Mouse (Mus musculus) forebrain, postnatal 0 days (tissue): ENCODE data around the gene Fmnl3. TPM values are rescaled to one million over a fixed set of nuclear protein-coding genes. Genes with fewer than 3 reads are reported as not detected.
A peak's percentile ranks its signal among the peaks of the same experiment; 100 is the strongest.

Experiments used
- ATAC-seq: fragments of 200-750 bp; cut with Nextera tagmentation; 2 replicates; pipeline ENCODE4 v1.8.0; 2017; ENCODE audit warnings: mild to moderate bottlenecking, moderate library complexity
- DNase-seq: peaks from one replicate; pipeline ENCODE4 v3.0.0-alpha.2; 2015
- H3K27ac ChIP-seq: fragments of 300-500 bp; sonication (generic); 2 replicates; pipeline ENCODE4 v1.5.1; 2014; ENCODE audit warnings: low read depth, mild to moderate bottlenecking, antibody characterized with exemption, low read length, moderate library complexity, mixed read lengths
- H3K27me3 ChIP-seq: fragments of 300-500 bp; sonication (generic); 2 replicates; pipeline ENCODE4 v1.6.1; 2014; ENCODE audit warnings: mild to moderate bottlenecking, low read length, mixed read lengths; ENCODE audit not compliant: insufficient read depth
- H3K36me3 ChIP-seq: fragments of 300-500 bp; sonication (generic); 2 replicates; pipeline ENCODE4 v1.6.1; 2014; ENCODE audit warnings: mild to moderate bottlenecking, moderate library complexity; ENCODE audit not compliant: insufficient read depth
- H3K4me1 ChIP-seq: fragments of 300-500 bp; sonication (generic); 2 replicates; pipeline ENCODE4 v1.6.1; 2014; ENCODE audit warnings: antibody characterized with exemption; ENCODE audit not compliant: insufficient read depth
- H3K4me2 ChIP-seq: fragments of 300-500 bp; sonication (generic); 2 replicates; pipeline ENCODE4 v1.6.1; 2014; ENCODE audit warnings: low read depth, mild to moderate bottlenecking, moderate library complexity
- H3K4me3 ChIP-seq: fragments of 300-500 bp; sonication (generic); 2 replicates; pipeline ENCODE4 v1.5.1; 2014; ENCODE audit warnings: low read depth, low read length, mixed read lengths
- H3K9ac ChIP-seq: fragments of 300-500 bp; sonication (generic); 2 replicates; pipeline ENCODE4 v1.6.1; 2014; ENCODE audit warnings: mild to moderate bottlenecking
- H3K9me3 ChIP-seq: fragments of 300-500 bp; sonication (generic); 2 replicates; pipeline ENCODE4 v1.6.1; 2016; ENCODE audit warnings: low read length
- CTCF ChIP-seq: sonication (generic); IDR thresholded peaks from 2 replicates; pipeline ENCODE4 v1.5.1; 2016; ENCODE audit warnings: antibody characterized with exemption, control low read depth, low read depth
- WGBS: fragments of 180-500 bp; shearing (Covaris S2); extraction: QIAGEN DNeasy Blood & Tissue Kit; methylation state at CpG from one replicate; pipeline ENCODE4 v1.1.7; 2014; 5-methylcytosine and 5-hydroxymethylcytosine counted together
- polyA plus RNA-seq: library from polyadenylated mRNA; unstranded; fragments of >200 nt; fragmentation: Nextera tagmentation; extraction: Ambion mirVana; gene quantifications from 2 replicates; pipeline ENCODE4 v1.2.1, GENCODE M21; 2015
- total RNA-seq: library from RNA; depleted of rRNA; stranded (reverse); fragments of >200 nt; gene quantifications from 2 replicates; pipeline ENCODE4 v1.2.3, GENCODE M21; 2014

Gene Fmnl3
- total and polyA plus RNA-seq, 2 experiments from 2014 or later = 8.6 to 14.2 TPM

DNA sequence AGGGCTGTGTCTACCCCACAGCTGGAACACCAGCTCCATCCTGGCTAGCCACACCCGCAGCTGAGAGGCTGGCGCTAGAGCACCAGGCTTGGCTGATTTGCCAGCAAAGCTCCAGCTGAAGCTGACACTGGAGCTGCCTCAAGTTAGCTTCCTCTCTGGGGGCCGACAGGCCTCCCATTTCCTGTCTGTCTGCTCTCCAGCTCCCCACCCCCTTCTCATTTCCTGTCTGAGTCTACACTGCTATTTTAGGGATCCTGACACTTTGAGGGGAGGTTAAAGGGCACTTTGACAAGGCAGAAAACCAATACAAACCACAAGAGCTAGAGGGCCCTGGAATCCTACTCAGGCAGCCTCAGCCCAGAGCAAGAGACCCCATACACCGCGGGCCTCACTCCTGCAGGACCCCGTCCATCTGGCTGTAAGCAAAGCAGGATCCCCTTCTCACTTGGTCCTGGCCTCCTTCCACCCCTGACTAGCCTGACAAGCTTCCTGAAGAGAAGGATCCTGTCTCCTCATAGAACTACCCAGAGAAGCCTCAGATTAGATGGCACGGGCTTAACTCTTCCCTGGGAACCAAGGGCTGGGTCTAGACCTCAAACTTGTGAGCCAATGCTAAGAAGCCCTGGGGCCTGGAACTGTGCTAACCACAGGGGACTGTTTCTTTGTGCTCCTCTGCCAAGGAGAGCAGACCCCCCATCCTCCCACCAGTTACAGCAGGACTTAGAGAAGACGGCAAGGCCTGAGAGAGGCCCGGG is 37.2 kb downstream of the Fmnl3 start:
- 68% methylated on average over 9 of the region's 9 CpGs for WGBS

DNA sequence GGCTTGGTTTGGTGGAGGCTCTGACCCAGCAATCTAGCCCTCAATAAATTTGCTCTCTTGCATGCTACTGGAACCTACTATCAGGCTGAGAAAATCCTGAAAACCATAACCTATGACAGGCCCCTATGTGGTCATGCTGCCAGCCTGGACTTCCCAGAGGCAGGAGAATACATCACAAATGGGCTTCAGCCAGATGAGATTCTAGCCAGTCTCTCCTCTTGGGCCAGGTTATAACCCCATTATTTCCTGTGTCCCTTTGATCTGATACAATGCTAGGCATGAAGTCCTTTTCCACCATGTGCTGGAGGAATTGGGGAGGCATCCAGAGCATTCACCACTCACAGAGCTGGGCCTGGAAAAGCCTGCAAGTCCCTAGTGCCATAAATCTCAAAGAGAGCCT is 38.2 kb downstream of the Fmnl3 start:
- no peak overlapping the region for H3K4me2 ChIP-seq
- DNase-seq (no peak), ATAC-seq (no peak)
- H3K4me1 ChIP-seq = no peaks in the 10 kb centered on the region
- H3K27ac ChIP-seq = no peak overlapping the region
- H3K4me3 ChIP-seq = no peak overlapping the region
- H3K36me3 ChIP-seq = peaks cover 11% of the 10 kb centered on the region; the same call in 1 of the 2 replicates
- H3K9ac ChIP-seq = no peak overlapping the region
- no peaks in the 10 kb centered on the region for H3K27me3 ChIP-seq
- H3K9me3 ChIP-seq = no peaks in the 10 kb centered on the region
- TF ChIP-seq CTCF = no peak

More for the DNA sequence above, 37.2 kb downstream of the Fmnl3 start:
- Histone ChIP-seq H3K4me1 (no peaks in the 10 kb centered on the region), H3K36me3 (0 out of 2 replicates have a peak, but pooled peaks cover 4% of the 10 kb centered on the region), H3K27ac (peak overlapping the region; percentile 59), H3K27me3 (no peaks in the 10 kb centered on the region), H3K4me2 (no peak overlapping the region), H3K9me3 (no peaks in the 10 kb centered on the region), H3K9ac (no peak overlapping the region), H3K4me3 (no peak overlapping the region)
- no peak for TF ChIP-seq CTCF
- DNase-seq = no peak
- peak; percentile 38 for ATAC-seq

DNA sequence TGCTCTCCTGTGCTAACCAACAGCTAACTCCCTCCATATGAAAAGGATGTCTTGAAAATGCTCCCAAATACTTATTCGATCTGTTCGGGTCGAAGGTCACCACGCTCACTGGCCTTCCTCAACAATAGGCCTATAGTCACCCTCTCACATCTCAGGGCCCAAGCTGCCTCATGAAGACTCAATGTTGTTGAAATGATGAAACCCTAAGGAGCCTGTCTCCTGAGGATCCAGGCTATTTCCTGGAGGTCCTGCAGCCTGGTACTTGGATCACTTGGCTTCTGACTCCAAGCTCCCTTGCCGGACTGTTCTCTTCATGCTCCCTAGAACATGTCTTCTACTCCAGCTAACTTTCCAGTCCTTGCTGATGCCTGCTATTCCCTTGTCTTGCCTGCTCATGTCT is 38.9 kb downstream of the Fmnl3 start:
- H3K27me3 ChIP-seq = no peaks in the 10 kb centered on the region
- no peak overlapping the region for H3K9ac ChIP-seq
- ATAC-seq = no peak
- 75% methylated on average over 5 of the region's 5 CpGs for WGBS
- peaks cover 13% of the 10 kb centered on the region; the same call in 1 of the 2 replicates for H3K36me3 ChIP-seq
- DNase-seq = no peak
- H3K4me1 ChIP-seq = no peaks in the 10 kb centered on the region
- no peak overlapping the region for H3K4me3 ChIP-seq
- no peak overlapping the region for H3K4me2 ChIP-seq
- no peak overlapping the region for H3K27ac ChIP-seq
- TF ChIP-seq CTCF = no peak
- H3K9me3 ChIP-seq = no peaks in the 10 kb centered on the region

DNA sequence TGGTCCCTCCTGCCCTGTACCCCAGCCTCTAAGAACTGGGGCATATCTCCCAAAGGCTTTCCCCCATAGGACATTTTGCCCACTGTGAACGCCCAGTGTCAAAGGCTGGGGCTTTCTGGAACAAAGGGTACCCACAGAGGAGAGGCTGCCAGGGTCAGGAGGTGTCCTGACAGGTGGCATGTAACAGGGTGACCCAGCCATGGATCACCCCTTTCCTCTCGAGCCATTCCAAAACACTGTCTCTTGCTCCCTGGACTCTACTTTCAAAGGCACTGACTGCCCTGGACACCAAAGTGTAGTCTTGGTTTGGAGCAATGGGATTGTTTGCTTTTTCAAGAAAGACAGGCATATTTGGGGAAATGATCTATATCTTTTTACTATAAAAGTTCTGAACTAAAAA is 40.0 kb downstream of the Fmnl3 start:
- peaks cover 13% of the 10 kb centered on the region; the same call in 1 of the 2 replicates for H3K36me3 ChIP-seq
- no peak overlapping the region for H3K4me2 ChIP-seq
- H3K4me1 ChIP-seq = no peaks in the 10 kb centered on the region
- no peak for DNase-seq
- 74% methylated on average over 2 of the region's 2 CpGs for WGBS
- no peak overlapping the region for H3K4me3 ChIP-seq
- no peak overlapping the region for H3K9ac ChIP-seq
- H3K9me3 ChIP-seq = no peaks in the 10 kb centered on the region
- no peak for TF ChIP-seq CTCF
- no peak overlapping the region; the same call in 1 of the 2 replicates for H3K27ac ChIP-seq
- ATAC-seq = no peak
- no peaks in the 10 kb centered on the region for H3K27me3 ChIP-seq

DNA sequence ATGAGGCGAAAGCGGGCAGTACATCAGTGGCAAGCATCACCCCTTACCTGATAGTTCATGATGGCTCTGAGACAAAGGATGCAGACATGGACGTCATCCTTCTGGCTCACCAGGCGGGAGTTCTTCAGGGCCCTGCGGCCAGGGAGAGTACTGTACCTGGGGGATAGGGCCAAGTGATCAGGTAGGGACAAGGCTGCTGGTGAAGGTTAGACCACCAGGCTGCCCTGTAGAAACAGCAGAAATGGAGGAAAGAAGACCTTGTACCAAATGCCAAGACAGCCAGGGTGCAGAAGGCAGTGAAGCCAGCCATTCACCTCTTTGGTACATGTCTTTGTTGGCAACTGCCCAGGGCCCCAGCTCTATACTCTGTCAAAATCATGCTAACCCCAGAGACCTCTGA is 42.3 kb downstream of the Fmnl3 start:
- Histone ChIP-seq H3K27ac (no peak overlapping the region), H3K36me3 (peaks cover 29% of the 10 kb centered on the region), H3K9ac (no peak overlapping the region), H3K4me1 (no peaks in the 10 kb centered on the region), H3K4me3 (no peak overlapping the region), H3K27me3 (no peaks in the 10 kb centered on the region), H3K4me2 (no peak overlapping the region), H3K9me3 (no peaks in the 10 kb centered on the region)
- WGBS = 95% methylated on average over 5 of the region's 5 CpGs
- no peak for TF ChIP-seq CTCF
- ATAC-seq (no peak), DNase-seq (no peak)

DNA sequence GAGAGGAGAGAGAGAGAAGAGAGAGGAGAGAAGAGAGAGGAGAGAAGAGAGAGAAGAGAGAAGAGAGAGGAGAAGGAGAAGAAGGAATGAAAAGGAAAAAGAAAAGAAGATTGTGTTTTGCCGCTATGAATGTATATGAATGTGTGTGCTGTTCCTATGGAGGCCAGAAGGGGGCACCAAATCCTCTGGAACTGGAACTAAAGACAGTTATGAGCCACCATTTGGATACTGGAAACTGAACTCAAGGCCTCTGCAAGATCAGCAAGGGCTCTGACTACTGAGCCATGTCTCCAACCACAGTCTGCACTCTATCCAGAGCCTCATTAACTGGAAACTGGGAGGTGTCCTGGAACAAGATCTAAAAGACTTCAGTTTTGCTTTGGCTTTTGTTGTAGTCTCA is 43.3 kb downstream of the Fmnl3 start:
- WGBS = 90% methylated on average over 1 of the region's 1 CpGs
- no peak for DNase-seq
- Histone ChIP-seq H3K27ac (no peak overlapping the region), H3K4me1 (no peaks in the 10 kb centered on the region), H3K27me3 (no peaks in the 10 kb centered on the region), H3K4me2 (no peak overlapping the region), H3K36me3 (peaks cover 36% of the 10 kb centered on the region), H3K4me3 (no peak overlapping the region), H3K9ac (no peak overlapping the region), H3K9me3 (no peaks in the 10 kb centered on the region)
- peak; percentile 61 for TF ChIP-seq CTCF
- ATAC-seq = no peak

DNA sequence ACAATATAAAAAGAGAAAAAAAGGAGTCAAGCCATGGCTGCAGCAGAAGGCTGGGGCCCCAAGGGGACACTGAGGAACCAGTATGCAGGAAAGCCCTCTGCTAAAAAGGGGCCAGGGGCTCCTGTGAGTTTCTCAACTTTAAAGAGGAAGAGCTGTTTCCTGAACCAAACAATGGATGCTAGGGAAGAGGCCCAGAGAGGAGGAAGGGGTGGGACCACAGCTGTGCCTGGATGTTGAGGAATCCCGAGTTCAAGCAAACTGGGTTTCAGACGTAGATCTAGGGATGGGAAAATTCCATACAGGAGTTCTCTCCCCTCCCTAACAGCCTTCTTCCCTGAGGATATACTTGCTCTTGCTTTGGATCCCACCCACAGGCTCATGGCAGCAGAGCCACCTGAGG is 43.9 kb downstream of the Fmnl3 start:
- Histone ChIP-seq H3K27me3 (no peaks in the 10 kb centered on the region), H3K4me2 (no peak overlapping the region), H3K27ac (no peak overlapping the region), H3K4me3 (no peak overlapping the region), H3K36me3 (peaks cover 38% of the 10 kb centered on the region), H3K9ac (no peak overlapping the region), H3K4me1 (no peaks in the 10 kb centered on the region), H3K9me3 (no peaks in the 10 kb centered on the region)
- TF ChIP-seq CTCF = no peak
- ATAC-seq (no peak), DNase-seq (no peak)
- WGBS = 73% methylated on average over 2 of the region's 2 CpGs
